Comparison of ENCODE assay signal across 8 mouse cellular contexts in the genomic region with DNA sequence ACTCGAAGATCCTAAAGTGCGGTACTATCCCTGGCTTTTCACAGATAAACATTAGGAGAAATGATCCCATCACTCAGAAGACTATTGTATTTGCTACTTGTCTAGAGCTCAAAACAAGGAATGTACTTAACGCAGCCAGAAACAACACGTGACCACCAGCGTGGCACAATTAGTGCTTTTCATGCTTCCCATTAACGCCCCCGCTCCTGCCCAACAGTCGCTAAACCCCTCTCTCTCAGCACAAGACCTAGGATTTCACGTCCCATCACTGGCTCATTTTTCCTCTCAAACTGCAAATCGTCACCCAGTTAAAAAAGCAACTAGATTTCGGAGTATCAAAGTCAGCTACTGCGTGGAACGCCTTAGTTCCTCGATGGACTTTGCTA. TPM values are rescaled to one million over a fixed set of nuclear protein-coding genes. Genes with fewer than 3 reads are reported as not detected.
A peak's percentile ranks its signal among the peaks of the same experiment; 100 is the strongest.
DNase-seq lines count a peak whose midpoint lies in the region; ATAC-seq and TF ChIP-seq lines count a peak whose summit lies in the region.

No protein-coding gene starts in this region.

- TF ChIP-seq CTCF in E14TG2a.4 (conservative IDR thresholded peaks at IDR 0.05; ENCODE audit: low read length), result no peak
- TF ChIP-seq CTCF in stomach, postnatal 0 days (IDR thresholded peaks at IDR 0.05; ENCODE audit: low read depth), result no peak

- H3K27ac ChIP-seq in forebrain, embryonic 14.5 days (ENCODE audit: low read depth, low read length), result peak overlapping the region; percentile 77; the same call in 1 of the 2 replicates
- peak overlapping the region; percentile 86 for H3K27ac ChIP-seq in hindbrain, embryonic 15.5 days (replicated peaks)
- peak overlapping the region; percentile 88 for H3K27ac ChIP-seq in stomach, postnatal 0 days (replicated peaks)

- no peak for TF ChIP-seq EP300 in stomach, postnatal 0 days (optimal IDR thresholded peaks at IDR 0.05)

- peak overlapping the region; percentile 62 for H3K4me2 ChIP-seq in forebrain, embryonic 14.5 days (ENCODE audit: low read length)
- H3K4me2 ChIP-seq in hindbrain, embryonic 15.5 days, result peak overlapping the region; percentile 70
- peak overlapping the region; percentile 80 for H3K4me2 ChIP-seq in stomach, postnatal 0 days (replicated peaks; ENCODE audit: low read depth)

- H3K36me3 ChIP-seq in E14TG2a.4 (ENCODE audit: insufficient read depth, low read length), result peaks cover 23% of the 10 kb centered on the region
- H3K36me3 ChIP-seq in forebrain, embryonic 14.5 days (ENCODE audit: control insufficient read depth, insufficient read depth, low read length), result no peaks in the 10 kb centered on the region
- no peaks in the 10 kb centered on the region for H3K36me3 ChIP-seq in hindbrain, embryonic 15.5 days
- H3K36me3 ChIP-seq in stomach, postnatal 0 days (ENCODE audit: control insufficient read depth, insufficient read depth, low read length), result no peaks in the 10 kb centered on the region

- 3% methylated on average over 14 of the region's 14 CpGs for WGBS in forebrain, embryonic 14.5 days
- 9% methylated on average over 14 of the region's 14 CpGs for WGBS in hindbrain, embryonic 15.5 days
- WGBS in stomach, postnatal 0 days, result 10% methylated on average over 14 of the region's 14 CpGs

- ATAC-seq in forebrain, embryonic 14.5 days, result peak; percentile 56
- ATAC-seq in hindbrain, embryonic 15.5 days (ENCODE audit: low FRiP score, low read depth), result 0 out of 2 replicates have a peak, but pooled peaks have one; percentile 27
- no peak for ATAC-seq in stomach, postnatal 0 days (ENCODE audit: low FRiP score, low TSS enrichment)
- no peak; the same call in 1 of the 2 replicates for ATAC-seq in granulocyte monocyte progenitor cell, adult 5-6 weeks (replicated peaks; ENCODE audit: poor library complexity, severe bottlenecking)

- peak overlapping the region; percentile 78 for H3K9ac ChIP-seq in forebrain, embryonic 14.5 days (ENCODE audit: low read length)
- peak overlapping the region; percentile 73 for H3K9ac ChIP-seq in hindbrain, embryonic 15.5 days
- peak overlapping the region; percentile 90 for H3K9ac ChIP-seq in stomach, postnatal 0 days (ENCODE audit: low read length)

- H3K9me3 ChIP-seq in E14TG2a.4 (ENCODE audit: low read length), result no peaks in the 10 kb centered on the region
- no peaks in the 10 kb centered on the region for H3K9me3 ChIP-seq in forebrain, embryonic 14.5 days (replicated peaks; ENCODE audit: control insufficient read depth, low read length)
- no peaks in the 10 kb centered on the region for H3K9me3 ChIP-seq in hindbrain, embryonic 15.5 days
- H3K9me3 ChIP-seq in stomach, postnatal 0 days (ENCODE audit: control insufficient read depth, low read length), result no peaks in the 10 kb centered on the region

- peak overlapping the region; percentile 91 for H3K4me3 ChIP-seq in E14TG2a.4 (replicated peaks; ENCODE audit: low read length)
- peak overlapping the region; percentile 66 for H3K4me3 ChIP-seq in forebrain, embryonic 14.5 days (ENCODE audit: low read depth, low read length)
- peak overlapping the region; percentile 88 for H3K4me3 ChIP-seq in hindbrain, embryonic 15.5 days
- H3K4me3 ChIP-seq in stomach, postnatal 0 days (ENCODE audit: low read depth, low read length), result peak overlapping the region; percentile 72

- no peaks in the 10 kb centered on the region for H3K27me3 ChIP-seq in E14TG2a.4 (ENCODE audit: insufficient read depth, low read length)
- H3K27me3 ChIP-seq in forebrain, embryonic 14.5 days (replicated peaks; ENCODE audit: control insufficient read depth, insufficient read depth, low read length), result no peaks in the 10 kb centered on the region
- H3K27me3 ChIP-seq in hindbrain, embryonic 15.5 days, result no peaks in the 10 kb centered on the region
- no peaks in the 10 kb centered on the region for H3K27me3 ChIP-seq in stomach, postnatal 0 days (ENCODE audit: control insufficient read depth, insufficient read depth, low read length)

- H3K4me1 ChIP-seq in E14TG2a.4 (replicated peaks; ENCODE audit: low read depth, low read length), result peaks cover 57% of the 10 kb centered on the region
- H3K4me1 ChIP-seq in forebrain, embryonic 14.5 days (ENCODE audit: control insufficient read depth, insufficient read depth, low read length), result peaks cover 10% of the 10 kb centered on the region; the same call in 1 of the 2 replicates
- H3K4me1 ChIP-seq in hindbrain, embryonic 15.5 days (replicated peaks), result peaks cover 19% of the 10 kb centered on the region
- H3K4me1 ChIP-seq in stomach, postnatal 0 days (replicated peaks; ENCODE audit: control insufficient read depth, insufficient read depth), result 0 out of 2 replicates have a peak, but pooled peaks cover 3% of the 10 kb centered on the region

- DNase-seq in R1 (ENCODE audit: low read depth, low spot score), result peak; percentile 70
- peak; percentile 70 for DNase-seq in forebrain, embryonic 14.5 days (ENCODE audit: low spot score)
- DNase-seq in left cerebral cortex, adult 11 months (ENCODE audit: low spot score), result peak; percentile 29
- peak; percentile 34 for DNase-seq in lung, postnatal 14 days
- DNase-seq in stomach, postnatal 0 days (ENCODE audit: low spot score), result peak; percentile 26

RNA-seq across cellular contexts. Expression of gene Med21, which starts 8.7 kb away (rescaled TPM):
- polyA plus RNA-seq in forebrain, embryonic 14.5 days (2014; fragmentation: Nextera tagmentation; extraction: Ambion mirVana), result 117 and 122 TPM in 2 replicates
- 113 and 118 TPM in 2 replicates for polyA plus RNA-seq in hindbrain, embryonic 15.5 days (2015; fragmentation: Nextera tagmentation; extraction: Ambion mirVana)
- 106 and 107 TPM in 2 replicates for polyA plus RNA-seq in stomach, postnatal 0 days (2015; fragmentation: Nextera tagmentation; extraction: Ambion mirVana)
- total RNA-seq in granulocyte monocyte progenitor cell, adult 5-6 weeks (2014; fragmentation: Nextera tagmentation), result 214 and 275 TPM in 2 replicates
- total RNA-seq in granulocyte monocyte progenitor cell, adult 5-6 weeks (2017), result 240 and 246 TPM in 2 replicates

RNA-seq across cellular contexts. Expression of gene Tm7sf3, which starts 9.0 kb away (rescaled TPM):
- 29.5 and 31.1 TPM in 2 replicates for polyA plus RNA-seq in forebrain, embryonic 14.5 days (2014; fragmentation: Nextera tagmentation; extraction: Ambion mirVana)
- 28.0 and 30.7 TPM in 2 replicates for polyA plus RNA-seq in hindbrain, embryonic 15.5 days (2015; fragmentation: Nextera tagmentation; extraction: Ambion mirVana)
- polyA plus RNA-seq in stomach, postnatal 0 days (2015; fragmentation: Nextera tagmentation; extraction: Ambion mirVana), result 21.9 and 24.5 TPM in 2 replicates
- total RNA-seq in granulocyte monocyte progenitor cell, adult 5-6 weeks (2014; fragmentation: Nextera tagmentation), result 73.5 and 89.1 TPM in 2 replicates
- 104 and 107 TPM in 2 replicates for total RNA-seq in granulocyte monocyte progenitor cell, adult 5-6 weeks (2017)

RNA-seq across cellular contexts. Expression of gene Ints13, which starts 56.0 kb away (rescaled TPM):
- polyA plus RNA-seq in forebrain, embryonic 14.5 days (2014; fragmentation: Nextera tagmentation; extraction: Ambion mirVana), result 52.9 and 62.2 TPM in 2 replicates
- 43.9 and 47.3 TPM in 2 replicates for polyA plus RNA-seq in hindbrain, embryonic 15.5 days (2015; fragmentation: Nextera tagmentation; extraction: Ambion mirVana)
- 25.2 and 25.8 TPM in 2 replicates for polyA plus RNA-seq in stomach, postnatal 0 days (2015; fragmentation: Nextera tagmentation; extraction: Ambion mirVana)
- total RNA-seq in granulocyte monocyte progenitor cell, adult 5-6 weeks (2014; fragmentation: Nextera tagmentation), result 90.4 and 111 TPM in 2 replicates
- 93.8 and 132 TPM in 2 replicates for total RNA-seq in granulocyte monocyte progenitor cell, adult 5-6 weeks (2017)

RNA-seq across cellular contexts. Expression of gene Fgfr1op2, which starts 56.6 kb away (rescaled TPM):
- 56.1 TPM in 2 replicates for polyA plus RNA-seq in forebrain, embryonic 14.5 days (2014; fragmentation: Nextera tagmentation; extraction: Ambion mirVana)
- polyA plus RNA-seq in hindbrain, embryonic 15.5 days (2015; fragmentation: Nextera tagmentation; extraction: Ambion mirVana), result 38.5 and 40.6 TPM in 2 replicates
- 73.8 and 80.3 TPM in 2 replicates for polyA plus RNA-seq in stomach, postnatal 0 days (2015; fragmentation: Nextera tagmentation; extraction: Ambion mirVana)
- 96.1 and 107 TPM in 2 replicates for total RNA-seq in granulocyte monocyte progenitor cell, adult 5-6 weeks (2014; fragmentation: Nextera tagmentation)
- 151 and 157 TPM in 2 replicates for total RNA-seq in granulocyte monocyte progenitor cell, adult 5-6 weeks (2017)

Comparison
In these comparisons a context has a peak if more than half of its experiments do, and no peak if none do; other contexts are left out.
1. ATAC-seq: peak in forebrain, embryonic 14.5 days (single experiment) and hindbrain, embryonic 15.5 days (single experiment); none in stomach, postnatal 0 days (single experiment) and granulocyte monocyte progenitor cell, adult 5-6 weeks (single experiment).
2. Peak in every context shown above with its lines, with median percentiles within 50 percentile points of each other: H3K4me3 ChIP-seq, DNase-seq, H3K27ac ChIP-seq, H3K4me2 ChIP-seq and H3K9ac ChIP-seq.